8 mouse cellular contexts compared by ENCODE assay signal in the genomic region with DNA sequence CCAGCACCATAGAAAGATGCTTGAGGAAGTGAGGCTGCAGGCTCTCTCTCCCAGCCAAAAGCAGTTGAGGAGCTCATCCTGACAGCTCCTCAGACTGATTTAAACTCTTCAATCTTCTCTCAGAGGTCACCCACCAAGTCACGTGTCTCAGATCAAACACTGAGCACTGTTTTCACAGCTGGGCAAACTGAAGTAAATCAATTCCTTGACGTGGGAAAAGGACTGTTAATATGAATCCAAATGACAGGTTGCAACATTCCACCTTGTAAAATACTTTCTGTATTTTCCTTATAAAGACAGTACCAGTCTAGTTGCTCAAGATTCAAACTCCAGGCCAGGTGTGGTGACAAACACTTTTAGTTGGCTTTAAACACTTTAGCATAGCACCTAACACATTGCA. TPM values are rescaled to one million over a fixed set of nuclear protein-coding genes. Genes with fewer than 3 reads are reported as not detected.
DNase-seq lines count a peak whose midpoint lies in the region; ATAC-seq lines count a peak whose summit lies in the region.

No protein-coding gene starts in this region.

- ATAC-seq in heart, embryonic 11.5 days (replicated peaks; ENCODE audit: insufficient number of reproducible peaks, low FRiP score, low TSS enrichment) = no peak
- no peak for ATAC-seq in hindbrain, embryonic 13.5 days (ENCODE audit: low FRiP score)

- H3K4me3 ChIP-seq in heart, embryonic 11.5 days (ENCODE audit: low read depth, low read length) = peak overlapping the region; percentile 96
- peak overlapping the region; percentile 98 for H3K4me3 ChIP-seq in hindbrain, embryonic 13.5 days
- peak overlapping the region; percentile 98 for H3K4me3 ChIP-seq in midbrain, embryonic 10.5 days

- no peaks in the 10 kb centered on the region for H3K27me3 ChIP-seq in heart, embryonic 11.5 days (ENCODE audit: control insufficient read depth, insufficient read depth, low read length)
- no peaks in the 10 kb centered on the region for H3K27me3 ChIP-seq in hindbrain, embryonic 13.5 days
- H3K27me3 ChIP-seq in midbrain, embryonic 10.5 days (ENCODE audit: low read depth, poor library complexity, severe bottlenecking) = no peaks in the 10 kb centered on the region

- no peaks in the 10 kb centered on the region for H3K9me3 ChIP-seq in heart, embryonic 11.5 days (replicated peaks; ENCODE audit: control insufficient read depth, low read length)
- no peaks in the 10 kb centered on the region for H3K9me3 ChIP-seq in hindbrain, embryonic 13.5 days
- no peaks in the 10 kb centered on the region for H3K9me3 ChIP-seq in midbrain, embryonic 10.5 days (replicated peaks)

- peak overlapping the region; percentile 89 for H3K4me2 ChIP-seq in heart, embryonic 11.5 days
- peak overlapping the region; percentile 65 for H3K4me2 ChIP-seq in hindbrain, embryonic 13.5 days

- H3K27ac ChIP-seq in heart, embryonic 11.5 days (ENCODE audit: low read depth, low read length) = no peak overlapping the region
- no peak overlapping the region for H3K27ac ChIP-seq in hindbrain, embryonic 13.5 days
- H3K27ac ChIP-seq in midbrain, embryonic 10.5 days (replicated peaks) = no peak overlapping the region

- intact Hi-C loops in heart, postnatal 36 days (cut with DNase I) = loop anchor here (2.0 to 5.0 kb wide), 3 partner anchors 66 to 346 kb away; a partner anchor contains a TSS
- intact Hi-C loops in left cerebral cortex, postnatal 25 days (cut with DNase I) = no loop called here

- H3K4me1 ChIP-seq in heart, embryonic 11.5 days (ENCODE audit: control insufficient read depth, insufficient read depth, low read length) = peaks cover 15% of the 10 kb centered on the region
- H3K4me1 ChIP-seq in hindbrain, embryonic 13.5 days (replicated peaks) = peaks cover 35% of the 10 kb centered on the region
- H3K4me1 ChIP-seq in midbrain, embryonic 10.5 days = peaks cover 30% of the 10 kb centered on the region

- no peak for DNase-seq in heart, postnatal 36 days
- DNase-seq in adipocyte (ENCODE audit: low spot score) = peak; percentile 25
- no peak for DNase-seq in midbrain, embryonic 10.5 days (ENCODE audit: low spot score)
- no peak for DNase-seq in adrenal gland, postnatal 10 days
- DNase-seq in left cerebral cortex, postnatal 25 days (ENCODE audit: low spot score in 2 of 2) = no peak
- DNase-seq in left cerebral cortex, adult 18-20 months (ENCODE audit: low spot score in 2 of 2) = no peak

- peaks cover 3% of the 10 kb centered on the region; the same call in 1 of the 2 replicates for H3K36me3 ChIP-seq in heart, embryonic 11.5 days (ENCODE audit: control insufficient read depth, insufficient read depth, low read length)
- peaks cover 18% of the 10 kb centered on the region for H3K36me3 ChIP-seq in hindbrain, embryonic 13.5 days
- H3K36me3 ChIP-seq in midbrain, embryonic 10.5 days = peaks cover 18% of the 10 kb centered on the region

- WGBS in heart, embryonic 11.5 days (ENCODE audit: insufficient replicate concordance) = 19% methylated on average over 2 of the region's 2 CpGs
- 21% methylated on average over 2 of the region's 2 CpGs for WGBS in hindbrain, embryonic 13.5 days
- 38% methylated on average over 2 of the region's 2 CpGs for WGBS in midbrain, embryonic 10.5 days

- peak overlapping the region; percentile 97; the same call in 1 of the 2 replicates for H3K9ac ChIP-seq in heart, embryonic 11.5 days (ENCODE audit: low read depth, low read length)
- H3K9ac ChIP-seq in hindbrain, embryonic 13.5 days = peak overlapping the region; percentile 96

RNA-seq across cellular contexts. Expression of a gene that starts 1.6 kb away (rescaled TPM):
- polyA plus RNA-seq in heart, embryonic 11.5 days (2014; fragmentation: Nextera tagmentation; extraction: Ambion mirVana) = 33.5 and 34.7 TPM in 2 replicates
- total RNA-seq in heart, postnatal 36 days (2021) = 10 to 100 TPM; 12.5 to 14.7 TPM
- 25.7 and 27.9 TPM in 2 replicates for polyA plus RNA-seq in hindbrain, embryonic 13.5 days (2015; fragmentation: Nextera tagmentation; extraction: Ambion mirVana)
- 24.0 and 27.0 TPM in 2 replicates for polyA plus RNA-seq in midbrain, embryonic 10.5 days (2016; fragmentation: Nextera tagmentation; extraction: Ambion mirVana)
- total RNA-seq in adrenal gland, postnatal 10 days (2021) = 10 to 100 TPM; 36.8 to 36.9 TPM
- total RNA-seq in left cerebral cortex, postnatal 25 days (2021) = 10 to 100 TPM; 33.3 to 33.9 TPM
- total RNA-seq in left cerebral cortex, adult 18-20 months (2021) = 10 to 100 TPM; 31.6 to 32.5 TPM

RNA-seq across cellular contexts. Expression of a gene that starts 43.4 kb away (rescaled TPM):
- polyA plus RNA-seq in heart, embryonic 11.5 days (2014; fragmentation: Nextera tagmentation; extraction: Ambion mirVana) = 85.3 and 85.8 TPM in 2 replicates
- 10 to 100 TPM; 19.8 to 26.0 TPM for total RNA-seq in heart, postnatal 36 days (2021)
- polyA plus RNA-seq in hindbrain, embryonic 13.5 days (2015; fragmentation: Nextera tagmentation; extraction: Ambion mirVana) = 77.1 and 84.1 TPM in 2 replicates
- 75.8 and 88.2 TPM in 2 replicates for polyA plus RNA-seq in midbrain, embryonic 10.5 days (2016; fragmentation: Nextera tagmentation; extraction: Ambion mirVana)
- 10 to 100 TPM; 49.0 to 83.8 TPM for total RNA-seq in adrenal gland, postnatal 10 days (2021)
- 10 to 100 TPM; 47.8 to 70.3 TPM for total RNA-seq in left cerebral cortex, postnatal 25 days (2021)
- 10 to 100 TPM; 57.0 to 59.2 TPM for total RNA-seq in left cerebral cortex, adult 18-20 months (2021)
